Mouse (Mus musculus) left cerebral cortex, postnatal 25 days (tissue): Measurements from ENCODE around the gene Ppfia1. TPM values are rescaled to one million over a fixed set of nuclear protein-coding genes. Genes with fewer than 3 reads are reported as not detected.
A peak's percentile ranks its signal among the peaks of the same experiment; 100 is the strongest.

ENCODE experiments used
- DNase-seq, 2 experiments: peaks; one replicate each; pipeline ENCODE4 v3.0.0; 2022; ENCODE audit warnings: low spot score in 2 of 2, mixed read lengths in 1 of 2
- intact Hi-C: fragments of 180-260 bp; cut with DNase I; formaldehyde crosslinking; loops from one replicate; pipeline ENCODE4 v1.15.1; 2025
- total RNA-seq, 2 experiments: library from RNA; stranded (reverse); gene quantifications; 2 replicates each; pipeline ENCODE4 v1.2.3; 2021

Gene Ppfia1
- total RNA-seq, 2 experiments from 2014 or later = 29.5 to 32.9 TPM

DNA sequence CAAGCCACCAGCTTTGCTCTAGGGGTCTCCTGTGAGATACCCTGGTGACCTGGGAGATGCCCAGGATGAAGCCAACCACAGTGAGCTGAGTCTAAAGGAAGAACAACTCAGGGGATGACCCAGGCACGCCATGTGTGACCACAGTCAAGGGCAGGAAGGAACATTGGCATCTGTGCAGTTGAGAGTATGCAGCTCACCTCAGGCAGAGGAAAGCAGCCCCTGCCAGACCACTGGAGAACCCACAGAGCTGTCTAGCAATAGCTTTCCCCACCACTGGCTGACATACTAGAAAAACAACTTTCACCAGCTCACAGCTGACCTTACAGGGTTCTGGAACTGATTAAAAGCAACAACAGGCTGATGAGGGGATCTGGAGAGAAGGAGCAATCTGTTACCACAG, 105.3 kb downstream of the Ppfia1 start:
- intact Hi-C loops = no loop called here

DNA sequence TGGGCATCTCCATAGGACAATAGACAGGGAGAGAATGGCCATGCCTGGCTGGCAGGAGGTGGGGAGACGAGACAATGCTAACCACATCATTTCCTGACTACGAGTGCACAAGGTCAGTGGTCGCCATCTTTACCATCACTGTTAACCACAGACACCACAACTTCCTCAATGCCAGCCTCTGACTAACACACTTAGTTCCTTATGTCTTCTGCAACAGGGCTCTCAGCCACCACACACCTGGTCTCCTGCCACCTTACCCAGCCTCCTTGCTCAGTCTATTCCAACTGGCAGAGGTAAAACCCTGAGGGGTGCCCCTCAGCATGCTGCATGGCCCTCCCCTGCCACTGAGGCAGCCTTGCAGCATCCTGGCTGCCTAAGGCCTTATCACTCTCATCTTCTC, 106.4 kb downstream of the Ppfia1 start:
- intact Hi-C loops = no loop called here
- no peak for DNase-seq

More for the DNA sequence above, 105.3 kb downstream of the Ppfia1 start:
- no peak for DNase-seq

DNA sequence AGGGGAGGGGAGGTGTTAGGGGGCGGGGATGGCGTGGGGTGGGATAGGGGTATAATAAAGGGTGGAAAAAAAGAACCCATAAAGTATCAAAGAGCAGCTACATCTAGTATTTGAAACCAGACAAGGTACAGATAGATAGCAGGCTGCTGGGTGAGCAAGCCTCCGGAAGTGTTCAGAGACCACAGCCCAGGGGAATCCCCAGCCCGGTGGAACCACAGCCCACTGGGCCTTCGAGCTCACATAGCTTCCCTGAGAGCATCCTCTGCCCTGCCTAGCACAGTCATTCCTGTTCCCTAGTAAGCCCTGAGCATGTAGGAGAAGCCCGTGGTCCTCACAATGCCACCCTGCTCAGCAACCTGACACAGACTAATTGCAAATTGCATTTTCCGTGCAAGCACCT, 108.7 kb downstream of the Ppfia1 start:
- intact Hi-C loops = no loop called here
- no peak for DNase-seq

DNA sequence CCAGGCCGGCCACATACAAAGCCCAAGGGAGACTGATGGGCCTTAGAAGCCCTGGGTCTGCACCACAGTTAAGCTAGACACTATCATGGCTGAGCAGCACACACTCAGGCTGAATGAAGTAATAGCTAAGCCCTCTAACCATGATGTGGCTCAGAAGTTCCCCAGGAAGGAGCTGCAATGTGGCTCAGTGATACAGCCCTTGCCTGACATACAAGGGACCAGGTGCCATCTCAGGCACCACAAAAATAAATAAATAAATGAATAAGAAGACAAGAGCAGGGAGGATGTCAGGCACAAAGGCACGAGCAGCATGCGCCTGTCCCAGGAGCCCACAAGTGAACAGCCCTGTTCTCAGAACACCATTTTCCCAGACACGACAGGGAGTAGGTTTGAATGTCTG, 111.6 kb downstream of the Ppfia1 start:
- no peak for DNase-seq
- intact Hi-C loops = no loop called here

DNA sequence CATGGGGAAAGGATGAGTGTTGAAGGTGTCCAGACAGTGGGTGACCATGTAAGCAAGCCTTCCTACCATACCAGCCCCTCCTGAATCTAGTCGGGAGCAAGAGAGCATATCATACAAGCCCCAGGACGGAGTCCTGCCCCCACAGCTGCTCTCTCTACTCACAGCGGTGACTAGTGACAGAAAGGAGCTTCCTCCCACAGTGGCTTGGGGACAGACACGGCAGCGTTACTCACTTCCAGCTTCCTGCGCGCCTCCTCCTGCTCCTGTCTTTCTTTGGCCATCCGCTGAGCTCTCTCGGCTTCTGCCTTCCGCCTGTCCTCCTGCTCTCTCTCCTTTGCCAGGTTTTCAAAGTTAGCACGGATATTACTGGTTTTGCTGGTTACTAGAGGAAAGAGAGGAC, 112.1 kb downstream of the Ppfia1 start:
- DNase-seq = peak in 1 of 2 experiments; percentile 57
- intact Hi-C loops = no loop called here

DNA sequence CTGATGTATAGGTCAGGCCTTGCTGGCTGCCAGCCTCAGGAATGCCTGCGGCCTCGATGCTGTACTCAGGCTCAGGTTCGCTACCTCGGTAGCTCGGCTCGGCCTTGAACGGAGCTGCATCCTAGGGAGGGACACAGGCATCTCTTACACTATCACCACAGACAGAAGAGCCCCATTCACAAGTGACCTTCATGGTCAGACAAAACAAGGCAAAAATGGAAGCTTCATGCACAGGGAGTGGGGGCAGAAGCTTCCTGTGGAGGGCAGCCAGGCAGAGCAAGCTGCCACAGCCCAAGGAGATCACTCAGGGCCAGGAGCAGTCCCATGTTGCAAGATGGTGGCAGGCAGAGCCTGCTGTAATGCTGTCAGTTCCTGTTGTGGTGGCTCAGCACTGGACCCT, 114.7 kb downstream of the Ppfia1 start:
- DNase-seq = no peak
- intact Hi-C loops = no loop called here

DNA sequence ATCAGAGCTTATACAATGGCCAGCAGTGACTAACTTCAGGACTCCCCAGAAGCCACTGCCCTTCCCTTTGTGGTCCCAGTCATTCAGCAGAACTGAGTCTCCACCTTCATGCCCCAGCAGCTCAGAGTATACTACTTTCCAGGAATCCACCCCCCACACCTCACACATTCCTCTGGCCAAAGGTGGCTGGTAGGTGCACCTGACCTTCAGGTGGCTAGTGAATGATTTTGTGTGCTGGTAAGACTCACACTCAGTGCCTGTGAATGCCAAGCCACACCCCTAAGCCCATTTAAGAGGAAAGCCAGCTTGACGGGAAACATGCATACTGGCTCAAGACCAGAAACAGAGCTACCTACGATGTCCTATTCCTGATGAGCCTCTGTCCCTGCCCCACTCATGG, 120.6 kb downstream of the Ppfia1 start:
- intact Hi-C loops = no loop called here
- DNase-seq = no peak

DNA sequence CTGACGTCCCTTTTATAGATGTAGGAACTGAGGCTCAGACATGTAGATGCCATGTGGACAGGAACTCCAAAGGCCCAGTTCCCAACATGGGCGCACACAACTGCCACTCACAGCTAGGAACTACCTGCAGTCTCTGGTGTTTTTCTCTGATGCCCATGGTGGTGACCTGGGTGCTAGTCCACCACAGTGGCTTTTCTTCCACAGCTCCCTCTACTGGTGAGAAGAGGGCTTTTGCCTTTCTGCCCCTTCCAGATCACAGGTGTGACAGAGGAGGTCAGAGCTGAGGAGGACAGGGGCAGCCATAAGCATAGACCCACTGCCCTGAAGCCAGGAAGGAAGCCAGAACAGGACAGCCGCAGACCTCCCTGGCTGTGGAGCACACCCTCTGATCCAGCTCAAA, 126.1 kb downstream of the Ppfia1 start:
- intact Hi-C loops = loop anchor here (2.0 to 10.0 kb wide), 2 partner anchors 347 to 523 kb away; no protein-coding TSS in a partner anchor

More for the DNA sequence above, 126.1 kb downstream of the Ppfia1 start:
- no peak for DNase-seq

Other genes with a start within 250 kb of the Ppfia1 start
- 100 to 1,000 TPM; 102 to 103 TPM for gene Cttn, start 82.7 kb downstream of the Ppfia1 start, total RNA-seq
- gene Fadd, start 28.7 kb upstream of the Ppfia1 start, total RNA-seq = 1 to 10 TPM; 2.1 to 2.2 TPM
- gene Ano1, start 198.2 kb upstream of the Ppfia1 start, total RNA-seq = 1 to 10 TPM; 2.8 to 2.9 TPM